ENCODE assay signal across 31 mouse cellular contexts in genomic region chr12:71784666-71785255, GRCm38 (mm10). TPM values are rescaled to one million over a fixed set of nuclear protein-coding genes. Genes with fewer than 3 reads are reported as not detected.
A peak's percentile ranks its signal among the peaks of the same experiment; 100 is the strongest.
DNase-seq lines count a peak whose midpoint lies in the region; ATAC-seq lines count a peak whose summit lies in the region.
"Had no signal": no experiment of that assay in that cellular context is flagged by ENCODE, and none has a peak within 500 bp of the region (broad histone marks: within the 10 kb centered on the region; RNA-seq: fewer than 3 reads in every experiment).

No protein-coding gene starts in this region.

- H3K9ac ChIP-seq in hindbrain, embryonic 16.5 days (ENCODE audit: low read depth, low read length), result no peak overlapping the region
- no peak overlapping the region for H3K9ac ChIP-seq in hindbrain, embryonic 12.5 days
- H3K9ac ChIP-seq in embryonic facial prominence, embryonic 11.5 days (replicated peaks; ENCODE audit: low read length), result no peak overlapping the region
- H3K9ac ChIP-seq in liver, embryonic 12.5 days, result no peak overlapping the region
- H3K9ac ChIP-seq: heart, embryonic 12.5 days; hindbrain, embryonic 15.5 days; intestine, embryonic 15.5 days; liver, embryonic 15.5 days; lung, embryonic 14.5 days; midbrain, embryonic 12.5 days; neural tube, embryonic 13.5 days had no signal

- H3K36me3 ChIP-seq in hindbrain, embryonic 16.5 days (ENCODE audit: control insufficient read depth, insufficient read depth, low read length), result no peaks in the 10 kb centered on the region
- H3K36me3 ChIP-seq in hindbrain, embryonic 12.5 days, result no peaks in the 10 kb centered on the region
- no peaks in the 10 kb centered on the region for H3K36me3 ChIP-seq in embryonic facial prominence, embryonic 11.5 days (replicated peaks; ENCODE audit: control insufficient read depth, insufficient read depth, low read depth, low read length)
- H3K36me3 ChIP-seq in liver, embryonic 12.5 days, result no peaks in the 10 kb centered on the region
- H3K36me3 ChIP-seq: G1E; heart, embryonic 12.5 days; hindbrain, embryonic 15.5 days; intestine, embryonic 15.5 days; liver, embryonic 15.5 days; midbrain, embryonic 12.5 days; neural tube, embryonic 13.5 days had no signal

- no peak for ATAC-seq in hindbrain, embryonic 16.5 days
- no peak for ATAC-seq in hindbrain, embryonic 12.5 days (ENCODE audit: low FRiP score)
- no peak for ATAC-seq in embryonic facial prominence, embryonic 11.5 days (replicated peaks; ENCODE audit: insufficient number of reproducible peaks, low FRiP score, low TSS enrichment, low read depth)
- ATAC-seq in liver, embryonic 12.5 days, result no peak
- ATAC-seq: intestine, embryonic 15.5 days; Patski had no signal

- H3K4me1 ChIP-seq in hindbrain, embryonic 16.5 days (ENCODE audit: control insufficient read depth, insufficient read depth, low read depth, low read length), result no peaks in the 10 kb centered on the region
- peaks cover 5% of the 10 kb centered on the region; the same call in 1 of the 2 replicates for H3K4me1 ChIP-seq in hindbrain, embryonic 12.5 days
- H3K4me1 ChIP-seq in embryonic facial prominence, embryonic 11.5 days (ENCODE audit: control insufficient read depth, insufficient read depth, low read length), result no peaks in the 10 kb centered on the region
- H3K4me1 ChIP-seq in liver, embryonic 12.5 days, result peaks cover 7% of the 10 kb centered on the region; the same call in 1 of the 2 replicates
- H3K4me1 ChIP-seq: hindbrain, embryonic 15.5 days; intestine, embryonic 15.5 days; liver, embryonic 15.5 days; neural tube, embryonic 13.5 days had no signal

- H3K9me3 ChIP-seq in hindbrain, embryonic 16.5 days (ENCODE audit: control insufficient read depth, low read length), result no peaks in the 10 kb centered on the region
- no peaks in the 10 kb centered on the region for H3K9me3 ChIP-seq in hindbrain, embryonic 12.5 days (replicated peaks)
- H3K9me3 ChIP-seq in embryonic facial prominence, embryonic 11.5 days (replicated peaks; ENCODE audit: control insufficient read depth, low read length), result no peaks in the 10 kb centered on the region
- H3K9me3 ChIP-seq in liver, embryonic 12.5 days (replicated peaks), result no peaks in the 10 kb centered on the region
- H3K9me3 ChIP-seq: G1E; heart, embryonic 12.5 days; hindbrain, embryonic 15.5 days; intestine, embryonic 15.5 days; liver, embryonic 15.5 days; midbrain, embryonic 12.5 days; neural tube, embryonic 13.5 days had no signal

- H3K27me3 ChIP-seq in hindbrain, embryonic 16.5 days (replicated peaks; ENCODE audit: control insufficient read depth, insufficient read depth, low read length), result no peaks in the 10 kb centered on the region
- no peaks in the 10 kb centered on the region for H3K27me3 ChIP-seq in hindbrain, embryonic 12.5 days
- no peaks in the 10 kb centered on the region for H3K27me3 ChIP-seq in embryonic facial prominence, embryonic 11.5 days (ENCODE audit: control insufficient read depth, insufficient read depth, low read length)
- H3K27me3 ChIP-seq in liver, embryonic 12.5 days (replicated peaks), result no peaks in the 10 kb centered on the region
- H3K27me3 ChIP-seq: heart, embryonic 12.5 days; hindbrain, embryonic 15.5 days; intestine, embryonic 15.5 days; liver, embryonic 15.5 days; midbrain, embryonic 12.5 days; neural tube, embryonic 13.5 days had no signal

- peak; percentile 27 for DNase-seq in Muller cell, postnatal 12 days (ENCODE audit: inconsistent ontology term)
- DNase-seq in embryonic facial prominence, embryonic 11.5 days (ENCODE audit: low spot score), result peak; percentile 52
- peak; percentile 89 for DNase-seq in retina, postnatal 1 day
- no peak for DNase-seq in cerebellum, adult 11 months
- DNase-seq: adrenal gland, postnatal 14 days; B cell, adult 2 months; cerebellum, adult 18-20 months; cerebellum, postnatal 10 days; gastrocnemius, postnatal 25 days; heart, adult 18-20 months; heart, postnatal 4 days; kidney, adult 8-10 months; kidney, postnatal 10 days; layer of hippocampus, postnatal 36 days; liver; lung, embryonic 14.5 days; lung, postnatal 14 days; right cerebral cortex, postnatal 25 days; spleen, adult 18-20 months; thymus, postnatal 14 days had no signal

- 0 out of 2 replicates have a peak overlapping the region, but pooled peaks have one; percentile 12 for H3K4me2 ChIP-seq in hindbrain, embryonic 16.5 days (ENCODE audit: low read length)
- no peak overlapping the region for H3K4me2 ChIP-seq in hindbrain, embryonic 12.5 days (replicated peaks)
- no peak overlapping the region; the same call in 1 of the 2 replicates for H3K4me2 ChIP-seq in embryonic facial prominence, embryonic 11.5 days (ENCODE audit: low read depth, low read length)
- H3K4me2 ChIP-seq in liver, embryonic 12.5 days, result no peak overlapping the region
- H3K4me2 ChIP-seq: heart, embryonic 12.5 days; hindbrain, embryonic 15.5 days; intestine, embryonic 15.5 days; liver, embryonic 15.5 days; lung, embryonic 14.5 days; midbrain, embryonic 12.5 days; neural tube, embryonic 13.5 days had no signal

- no peak overlapping the region for H3K27ac ChIP-seq in hindbrain, embryonic 16.5 days (ENCODE audit: low read depth, low read length)
- H3K27ac ChIP-seq in hindbrain, embryonic 12.5 days, result no peak overlapping the region
- no peak overlapping the region for H3K27ac ChIP-seq in embryonic facial prominence, embryonic 11.5 days (replicated peaks; ENCODE audit: low read depth, low read length)
- no peak overlapping the region for H3K27ac ChIP-seq in liver, embryonic 12.5 days
- H3K27ac ChIP-seq: hindbrain, embryonic 15.5 days; intestine, embryonic 15.5 days; liver, embryonic 15.5 days; midbrain, embryonic 12.5 days; neural tube, embryonic 13.5 days had no signal

- 32% methylated on average over 11 of the region's 11 CpGs for WGBS in hindbrain, embryonic 16.5 days
- WGBS in hindbrain, embryonic 12.5 days, result 49% methylated on average over 11 of the region's 11 CpGs
- 42% methylated on average over 11 of the region's 11 CpGs for WGBS in embryonic facial prominence, embryonic 11.5 days
- WGBS in liver, embryonic 12.5 days (ENCODE audit: insufficient replicate concordance), result 60% methylated on average over 11 of the region's 11 CpGs

- no peak overlapping the region for H3K4me3 ChIP-seq in hindbrain, embryonic 16.5 days (ENCODE audit: low read length)
- no peak overlapping the region for H3K4me3 ChIP-seq in hindbrain, embryonic 12.5 days
- no peak overlapping the region for H3K4me3 ChIP-seq in embryonic facial prominence, embryonic 11.5 days (ENCODE audit: low read depth, low read length)
- no peak overlapping the region for H3K4me3 ChIP-seq in liver, embryonic 12.5 days
- H3K4me3 ChIP-seq: heart, embryonic 12.5 days; hindbrain, embryonic 15.5 days; intestine, embryonic 15.5 days; liver, embryonic 15.5 days; midbrain, embryonic 12.5 days; neural tube, embryonic 13.5 days had no signal

RNA-seq across cellular contexts. Expression of gene Daam1, which starts 46.1 kb away (rescaled TPM):
- polyA plus RNA-seq in hindbrain, embryonic 16.5 days (2015; fragmentation: Nextera tagmentation; extraction: Ambion mirVana), result 26.6 and 28.4 TPM in 2 replicates
- 17.4 and 19.3 TPM in 2 replicates for polyA plus RNA-seq in hindbrain, embryonic 12.5 days (2016; fragmentation: Nextera tagmentation; extraction: Ambion mirVana)
- 16.3 and 16.4 TPM in 2 replicates for polyA plus RNA-seq in embryonic facial prominence, embryonic 11.5 days (2014; fragmentation: Nextera tagmentation; extraction: Ambion mirVana)
- 10.7 and 11.2 TPM in 2 replicates for polyA plus RNA-seq in liver, embryonic 12.5 days (2016; fragmentation: Nextera tagmentation; extraction: Ambion mirVana)
